Mouse (Mus musculus): ENCODE results near the gene Gm11084.

Gm11084 gene

DNA sequence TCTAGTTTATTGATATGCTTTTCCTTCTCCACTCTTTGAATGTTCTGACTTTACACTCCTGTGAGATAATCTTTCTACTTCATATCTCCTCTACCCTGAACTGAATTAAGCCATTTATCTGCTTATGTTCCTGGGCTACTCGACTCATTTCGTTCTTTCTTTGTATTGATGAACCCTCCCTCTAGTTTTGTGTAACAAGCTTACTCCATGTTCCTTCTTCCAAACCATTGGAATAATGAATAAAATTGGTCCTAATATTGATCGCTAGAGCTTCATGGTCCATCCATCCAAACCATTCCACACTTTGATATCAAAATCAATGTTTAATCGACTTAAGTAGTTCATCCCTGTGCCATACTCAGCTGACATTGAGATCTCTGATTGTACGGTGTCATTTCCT, at the start of gene Gm11084:
TSS of gene Gm11084 (minus strand) at position 101 of the 400 bp plus-strand sequence.
- in situ Hi-C loops (cut with MboI; ENCODE audit: unreplicated experiment in 2 of 2): no loop called here

DNA sequence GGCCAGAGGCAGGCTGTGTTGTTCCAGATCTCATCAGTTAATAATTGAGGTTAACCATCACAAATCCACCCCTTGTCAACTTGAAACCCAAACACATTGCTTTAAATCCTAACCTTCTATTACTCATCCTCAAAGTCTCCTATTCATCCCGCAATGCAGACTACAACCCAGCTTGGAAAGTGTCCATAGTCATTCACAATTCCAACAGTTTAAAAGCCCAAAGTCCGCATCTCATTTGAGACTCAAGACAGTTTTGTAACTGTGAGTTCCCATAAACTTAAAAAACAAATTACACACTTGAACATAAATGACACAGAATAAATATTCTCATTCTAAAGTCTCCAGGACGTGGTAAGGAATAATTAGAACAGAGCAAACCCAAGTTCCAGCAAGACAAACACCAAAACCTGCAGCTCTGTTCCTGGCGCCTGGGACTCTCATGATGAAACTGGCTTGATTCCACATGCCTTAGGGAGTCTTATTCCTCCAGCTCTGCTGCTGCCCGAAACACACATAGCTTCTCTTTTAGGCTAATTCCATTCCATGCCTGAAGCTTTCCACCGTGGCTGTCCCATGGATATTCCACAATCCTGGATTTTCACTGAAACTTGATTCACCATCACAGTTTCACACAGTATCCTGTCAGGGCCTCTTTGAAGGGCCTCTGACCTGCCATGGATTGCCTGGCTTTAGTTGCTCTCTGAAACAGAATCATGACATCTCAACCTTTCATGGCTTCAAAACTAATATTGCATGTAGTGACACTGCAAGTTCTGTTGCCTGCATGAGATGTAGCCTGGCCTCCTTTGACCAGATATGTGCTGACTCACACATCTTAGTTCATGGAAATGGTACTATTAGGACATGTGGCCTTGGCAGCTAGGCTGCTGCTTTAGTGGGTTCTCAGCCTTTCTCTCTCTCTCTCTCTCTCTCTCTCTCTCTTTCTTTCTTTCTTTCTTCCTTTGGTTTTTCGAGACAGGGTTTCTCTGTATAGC, 44.8 kb upstream of the Gm11084 start:
- in situ Hi-C loops (cut with MboI; ENCODE audit: unreplicated experiment in 2 of 2): no loop called here

DNA sequence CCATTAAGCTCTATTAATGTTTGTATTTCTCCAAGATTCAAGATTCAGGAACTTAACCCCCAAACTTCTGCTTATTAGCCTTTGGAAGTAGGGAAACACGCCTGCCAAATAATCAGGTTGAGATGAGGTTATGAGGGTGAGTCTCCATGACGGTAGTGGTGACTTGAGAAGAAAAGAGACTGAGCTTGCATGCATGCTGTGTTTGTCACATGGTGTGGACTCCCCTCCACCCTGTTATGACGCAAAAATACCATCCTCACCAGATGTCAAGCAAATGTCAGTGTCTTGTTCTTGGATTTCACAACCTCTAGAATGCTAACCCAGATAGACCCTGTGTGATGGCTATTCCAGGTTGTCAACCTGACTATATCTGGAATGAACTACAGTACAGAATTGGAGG, 43.3 kb upstream of the Gm11084 start:
- in situ Hi-C loops (cut with MboI; ENCODE audit: unreplicated experiment in 2 of 2): no loop called here

DNA sequence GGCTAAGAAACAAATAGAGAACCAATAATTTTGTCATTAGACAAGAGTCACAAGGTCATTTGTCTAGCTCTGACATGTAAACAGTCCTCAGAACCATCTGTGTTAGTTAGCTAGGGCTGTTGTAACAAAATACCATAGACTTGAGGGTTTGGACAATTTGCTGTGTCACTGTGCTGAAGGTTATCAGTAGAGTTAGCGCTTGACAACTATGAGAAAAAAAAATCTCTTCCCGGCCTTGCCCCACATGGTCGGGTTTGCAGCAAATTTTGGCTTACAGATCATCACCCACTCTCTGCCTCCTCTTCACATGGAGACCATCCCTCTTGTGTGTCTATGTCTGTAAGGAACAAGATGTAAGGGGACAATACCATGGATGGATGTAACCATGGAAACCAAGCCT, 41.5 kb upstream of the Gm11084 start:
- in situ Hi-C loops (cut with MboI; ENCODE audit: unreplicated experiment in 2 of 2): no loop called here

DNA sequence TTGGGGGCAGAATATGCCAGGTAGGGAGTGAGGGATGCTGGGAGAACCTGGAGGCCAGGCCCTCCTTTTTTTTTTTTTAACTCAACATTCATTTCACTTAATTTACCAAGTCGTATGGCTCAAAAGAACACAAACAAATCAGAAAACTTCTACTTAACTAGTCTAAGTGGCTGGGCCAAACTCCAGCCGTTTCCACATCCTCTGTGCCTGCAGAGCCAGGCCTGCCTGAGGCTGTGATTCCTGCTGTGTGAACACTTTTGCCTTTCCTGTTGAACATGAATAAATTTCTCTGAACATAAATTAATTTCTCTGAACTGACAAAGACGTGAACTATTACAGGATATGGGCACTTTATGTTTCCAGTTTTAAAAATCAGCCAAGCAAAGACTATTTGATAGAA, 40.6 kb upstream of the Gm11084 start:
- in situ Hi-C loops (cut with MboI; ENCODE audit: unreplicated experiment in 2 of 2): no loop called here

DNA sequence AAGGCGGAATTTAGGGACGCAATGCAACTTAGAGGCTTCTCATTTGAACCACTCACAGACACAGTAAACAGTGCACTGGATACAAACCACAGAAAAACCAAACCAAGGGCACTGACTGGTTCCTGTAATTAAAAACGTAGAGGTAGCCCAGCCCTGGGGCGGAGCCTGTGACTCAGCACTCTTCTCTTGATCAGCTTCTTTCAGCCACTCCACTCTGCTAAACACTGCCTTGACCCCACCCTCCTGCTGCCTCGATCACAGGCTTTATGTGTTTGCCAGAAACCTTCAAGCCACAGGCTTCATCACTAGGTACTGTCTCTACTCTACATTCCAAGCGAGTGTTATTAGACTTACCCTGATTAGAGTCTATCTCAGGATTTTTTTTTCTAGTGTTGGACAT, 37.3 kb upstream of the Gm11084 start:
- in situ Hi-C loops (cut with MboI; ENCODE audit: unreplicated experiment in 2 of 2): no loop called here

DNA sequence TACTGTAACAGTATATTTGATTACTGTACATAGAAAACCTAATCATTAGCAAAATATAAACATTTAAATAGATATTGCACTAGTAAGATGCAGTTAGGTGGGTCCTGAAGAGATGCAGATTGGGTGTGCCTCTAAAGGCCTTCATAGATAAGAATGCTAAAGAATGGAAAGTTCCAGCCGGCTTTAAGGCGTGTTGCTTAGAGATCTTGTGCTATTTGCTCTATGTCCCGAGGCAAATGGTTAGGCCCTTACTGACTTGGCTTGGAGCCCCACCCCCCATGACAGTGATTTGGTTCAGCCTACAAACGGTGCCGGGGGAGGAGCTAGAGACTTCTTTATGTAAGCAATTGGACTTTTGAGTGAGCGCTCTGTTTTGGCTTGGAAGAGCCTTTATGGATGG, 34.5 kb upstream of the Gm11084 start:
- in situ Hi-C loops (cut with MboI; ENCODE audit: unreplicated experiment in 2 of 2): no loop called here

DNA sequence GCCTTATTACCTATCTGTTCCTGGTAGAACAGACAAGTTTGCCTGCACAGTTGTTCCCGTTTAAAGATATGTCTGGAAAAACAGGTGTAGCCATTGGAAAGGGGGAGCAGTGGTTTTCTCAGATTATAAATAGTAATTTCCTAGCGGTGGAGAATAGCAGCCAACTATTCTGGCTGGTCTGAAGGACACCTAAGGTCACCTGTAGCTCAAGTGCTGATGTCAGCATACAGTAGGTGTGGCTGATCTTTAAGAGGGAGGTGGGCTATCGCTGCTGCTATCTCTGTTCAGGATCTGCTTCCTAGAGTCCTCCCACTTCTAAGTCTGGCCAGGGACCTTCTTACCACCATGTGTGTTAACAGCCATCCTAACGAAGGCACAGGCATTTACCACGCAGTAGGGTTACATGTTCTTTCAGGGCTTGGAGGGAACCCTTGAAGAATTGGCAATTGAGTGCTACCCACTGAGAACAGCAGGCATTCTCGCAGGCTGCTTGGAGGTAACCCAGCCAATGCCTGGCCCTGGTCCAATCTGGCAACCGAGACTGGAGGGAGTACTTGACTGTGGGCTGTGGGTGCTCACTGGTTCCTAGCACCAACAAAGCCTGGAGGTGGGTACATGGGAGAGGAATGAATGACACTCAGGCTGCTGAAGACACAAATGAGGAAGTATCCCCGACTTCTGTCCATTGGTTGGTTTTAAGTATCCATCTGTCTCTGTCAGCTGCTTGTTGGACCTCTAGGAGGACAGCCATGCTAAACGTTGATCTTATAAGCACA, 33.0 kb upstream of the Gm11084 start:
- in situ Hi-C loops (cut with MboI; ENCODE audit: unreplicated experiment in 2 of 2): no loop called here

DNA sequence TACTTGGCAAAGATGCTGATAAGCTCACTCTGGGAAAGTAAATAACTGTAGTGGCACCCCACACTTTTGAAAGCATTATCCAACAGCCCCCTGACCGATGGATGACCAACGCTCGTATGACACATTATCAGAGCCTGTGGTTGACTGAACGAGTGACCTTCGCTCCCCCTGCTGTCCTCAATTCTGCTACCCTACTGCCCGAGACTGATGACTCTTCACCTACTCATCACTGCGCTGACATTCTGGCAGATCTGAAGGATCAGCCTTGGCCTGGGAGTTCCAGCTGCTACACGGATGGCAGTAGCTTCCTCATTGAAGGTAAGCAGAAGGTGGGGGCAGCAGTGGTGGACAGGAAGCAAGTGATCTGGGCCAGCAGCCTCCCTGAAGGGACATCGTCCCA, 27.5 kb upstream of the Gm11084 start:
- in situ Hi-C loops (cut with MboI; ENCODE audit: unreplicated experiment in 2 of 2): loop anchor here in 1 of 2 experiments (5.0 kb wide), 1 partner anchor 33 kb away; no protein-coding TSS in a partner anchor

DNA sequence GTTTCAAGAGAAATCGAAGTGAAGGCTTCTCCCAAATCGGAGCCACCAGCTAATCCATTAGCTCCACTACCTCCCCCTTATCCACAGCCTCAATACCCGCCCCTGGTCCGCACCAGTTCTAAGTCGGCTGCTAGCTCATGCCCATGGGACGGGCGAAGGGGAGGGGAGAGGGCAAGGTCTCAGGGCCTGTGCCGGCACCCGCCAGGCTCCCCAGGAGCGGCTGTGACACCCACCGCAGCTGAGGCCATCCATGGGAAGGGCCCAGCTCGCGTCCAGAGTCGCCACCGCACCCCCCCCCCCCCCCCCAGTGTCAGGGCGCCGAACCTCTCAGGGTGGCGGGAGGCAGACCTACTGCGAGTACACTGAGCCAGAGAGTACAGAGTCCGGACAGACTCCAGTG, 26.1 kb upstream of the Gm11084 start:
- in situ Hi-C loops (cut with MboI; ENCODE audit: unreplicated experiment in 2 of 2): loop anchor here in 1 of 2 experiments (5.0 kb wide), 1 partner anchor 35 kb away; no protein-coding TSS in a partner anchor

DNA sequence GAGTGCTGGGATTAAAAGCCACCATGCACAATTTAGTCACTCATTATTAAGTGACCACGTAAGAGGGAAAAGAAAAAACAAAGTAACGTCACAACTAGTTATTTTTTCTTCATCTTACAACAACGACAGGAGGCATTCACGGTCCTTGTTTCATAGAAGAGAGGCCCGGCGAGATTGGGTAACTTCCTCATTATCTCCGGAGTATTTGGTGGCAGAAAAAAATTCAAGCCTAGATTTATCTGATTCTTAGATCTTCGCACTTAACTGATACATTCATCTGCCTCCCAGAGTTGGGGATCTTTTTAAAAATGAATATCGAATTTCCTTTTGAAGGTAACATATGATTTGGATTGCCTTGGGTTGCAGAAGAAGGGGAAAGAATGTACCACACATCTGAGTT, 21.0 kb upstream of the Gm11084 start:
- in situ Hi-C loops (cut with MboI; ENCODE audit: unreplicated experiment in 2 of 2): no loop called here

DNA sequence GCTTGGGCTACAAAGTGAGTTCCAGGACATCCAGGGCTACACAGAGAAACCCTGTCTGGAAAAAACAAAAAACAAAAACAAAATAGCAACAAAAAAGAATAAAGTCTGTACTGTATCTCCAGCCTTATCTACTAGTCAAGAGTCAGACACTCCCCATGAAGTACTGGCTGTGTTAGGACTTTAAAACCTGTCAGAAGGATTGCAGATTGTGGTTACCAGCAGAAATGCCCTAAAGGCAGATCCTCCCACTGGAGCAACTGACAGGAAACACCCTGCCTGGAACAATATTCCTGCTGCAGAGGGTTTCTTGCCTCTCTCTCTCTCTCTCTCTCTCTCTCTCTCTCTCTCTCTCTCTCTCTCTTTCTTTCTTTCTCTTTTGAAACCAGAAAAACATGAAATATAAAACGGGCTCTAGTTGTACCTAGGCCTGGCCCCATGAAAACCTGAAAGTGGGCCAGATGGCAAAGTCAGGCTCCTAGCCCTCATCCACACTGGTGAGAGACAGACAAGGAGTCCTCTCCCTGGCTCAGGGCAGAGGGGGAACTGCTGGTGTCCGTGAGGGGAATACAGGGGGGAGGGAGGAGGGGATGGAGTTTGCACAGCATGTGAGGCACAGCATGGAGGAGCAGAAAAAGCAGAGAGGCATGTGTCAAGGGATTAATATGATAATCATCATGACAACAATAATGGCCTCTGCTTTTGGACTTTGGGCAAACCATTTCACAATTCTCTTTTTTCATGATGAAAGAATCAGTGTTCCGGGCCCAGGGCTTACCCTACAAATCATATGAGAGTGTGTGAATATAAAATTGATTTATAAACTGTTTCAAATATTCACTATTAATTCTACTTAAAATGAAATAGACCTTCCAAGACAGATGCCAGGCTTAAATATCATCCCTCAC, 19.3 kb upstream of the Gm11084 start:
- in situ Hi-C loops (cut with MboI; ENCODE audit: unreplicated experiment in 2 of 2): no loop called here

DNA sequence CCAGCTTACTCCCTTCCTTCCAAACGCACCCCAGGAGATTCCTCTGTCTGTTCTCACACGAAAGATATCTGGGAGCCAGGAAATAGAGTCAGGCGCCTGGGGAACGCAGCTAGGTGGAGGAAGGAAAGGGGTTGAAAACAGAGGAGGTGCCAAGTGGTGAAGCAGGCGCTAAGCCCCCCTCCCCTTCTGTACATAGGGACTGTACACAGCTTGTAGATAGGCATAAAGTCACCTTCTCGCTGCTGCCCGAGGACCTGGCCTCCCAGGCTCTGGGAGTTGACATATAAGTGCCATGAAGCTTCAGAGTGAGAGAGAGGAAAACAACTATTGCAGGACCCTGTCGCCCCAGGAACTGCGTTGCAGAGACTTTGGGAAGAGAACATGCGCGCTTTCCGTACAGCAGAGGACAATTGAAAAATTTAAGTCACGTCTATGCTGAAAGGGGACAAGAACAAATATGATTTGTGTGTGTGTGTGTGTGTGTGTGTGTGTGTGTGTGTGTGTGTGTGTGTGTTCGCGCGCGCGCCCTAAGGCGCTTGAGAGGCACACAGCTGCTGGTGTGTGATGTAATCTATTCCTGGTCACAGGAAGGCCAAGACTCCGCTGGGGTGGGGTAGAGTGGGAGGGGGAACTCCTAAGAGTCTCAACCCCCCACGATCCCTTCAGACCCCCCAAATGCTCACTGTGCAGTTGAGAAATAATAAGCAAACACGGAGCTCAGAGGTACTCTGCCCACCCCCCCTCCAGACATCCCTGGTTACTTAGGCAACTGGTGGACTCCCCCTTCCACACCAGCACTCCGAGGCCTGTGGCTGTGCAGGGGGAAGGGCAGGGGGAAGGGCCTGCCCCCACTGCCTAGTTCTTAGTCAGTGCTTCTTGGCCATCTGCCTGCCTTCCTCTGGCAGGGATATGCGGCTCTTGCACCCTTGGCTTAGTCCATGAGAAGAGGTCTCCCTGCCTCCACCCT, 17.5 kb upstream of the Gm11084 start:
- in situ Hi-C loops (cut with MboI; ENCODE audit: unreplicated experiment in 2 of 2): no loop called here

DNA sequence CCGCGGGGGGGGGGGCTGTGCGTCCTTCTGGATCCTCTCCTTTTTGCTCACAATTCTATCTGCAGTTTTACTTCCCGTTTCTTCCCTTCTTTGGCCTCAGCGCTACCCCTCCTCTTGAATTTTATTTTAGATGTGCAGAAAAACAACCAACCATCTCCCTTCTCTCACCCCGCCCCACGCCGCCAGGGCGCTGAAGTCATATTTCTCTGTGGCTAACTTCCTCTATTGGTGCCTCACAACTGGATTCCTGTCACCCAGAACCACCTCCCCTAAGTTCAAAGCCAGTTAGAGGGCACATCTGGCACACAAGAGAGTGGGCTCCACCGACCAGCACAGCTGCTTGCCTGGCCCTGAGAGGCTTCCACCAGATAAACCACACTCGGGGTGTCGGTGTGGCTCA, 16.5 kb upstream of the Gm11084 start:
- in situ Hi-C loops (cut with MboI; ENCODE audit: unreplicated experiment in 2 of 2): no loop called here

DNA sequence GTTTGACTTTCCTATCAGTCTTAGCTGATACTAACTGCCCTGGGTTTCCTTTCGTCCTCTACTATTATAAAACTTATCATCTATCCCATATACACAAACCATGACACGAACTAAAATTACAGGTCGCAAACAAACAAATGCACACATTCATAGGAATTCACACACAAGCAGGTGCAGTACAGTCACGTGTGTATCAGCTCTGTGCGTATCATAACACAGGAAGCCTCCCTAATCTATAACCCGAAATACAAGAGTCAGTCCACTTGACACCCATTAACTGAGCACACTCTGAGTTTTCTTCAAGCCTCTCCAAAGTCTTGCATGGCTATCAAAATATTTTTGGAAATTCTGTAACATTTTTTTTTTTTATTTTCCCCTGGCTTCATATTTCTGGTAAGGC, 15.9 kb upstream of the Gm11084 start:
- in situ Hi-C loops (cut with MboI; ENCODE audit: unreplicated experiment in 2 of 2): no loop called here

DNA sequence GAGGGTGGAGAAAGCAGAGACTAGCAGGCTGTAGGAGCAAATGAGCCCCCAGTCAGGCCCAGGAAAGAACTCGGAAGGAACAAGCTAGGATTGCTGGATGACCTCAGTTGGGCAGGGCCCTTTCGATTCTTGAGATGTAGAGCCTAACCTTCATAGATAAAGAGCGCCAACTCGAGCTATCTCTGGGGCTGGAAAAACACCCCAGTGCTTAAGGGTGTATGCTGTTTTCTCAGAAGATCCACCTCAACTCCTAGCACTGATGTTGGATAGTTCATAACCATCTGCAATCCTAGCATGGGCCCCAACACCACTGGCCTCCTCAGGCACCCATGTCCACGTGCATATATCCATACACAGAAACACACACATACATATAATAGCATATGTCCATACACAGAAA, 15.5 kb upstream of the Gm11084 start:
- in situ Hi-C loops (cut with MboI; ENCODE audit: unreplicated experiment in 2 of 2): no loop called here

DNA sequence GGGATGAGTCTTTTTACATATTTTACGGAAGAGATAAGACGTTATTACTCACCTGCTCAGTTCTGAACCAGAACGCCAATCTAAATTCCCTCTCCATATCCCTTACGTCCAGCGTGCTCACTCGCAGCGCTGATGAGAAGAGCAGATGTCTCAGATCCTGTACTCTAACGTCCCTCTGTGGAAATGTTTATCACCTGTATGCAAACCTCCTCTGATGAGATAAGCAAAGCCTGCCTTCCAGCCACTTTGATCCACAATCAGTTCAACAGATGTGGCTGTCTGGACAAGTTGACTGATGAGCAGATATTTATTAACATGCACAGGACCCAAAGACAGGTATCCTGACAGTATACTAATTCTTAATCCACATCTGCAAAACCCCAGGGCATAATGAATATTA, 13.7 kb upstream of the Gm11084 start:
- in situ Hi-C loops (cut with MboI; ENCODE audit: unreplicated experiment in 2 of 2): no loop called here

DNA sequence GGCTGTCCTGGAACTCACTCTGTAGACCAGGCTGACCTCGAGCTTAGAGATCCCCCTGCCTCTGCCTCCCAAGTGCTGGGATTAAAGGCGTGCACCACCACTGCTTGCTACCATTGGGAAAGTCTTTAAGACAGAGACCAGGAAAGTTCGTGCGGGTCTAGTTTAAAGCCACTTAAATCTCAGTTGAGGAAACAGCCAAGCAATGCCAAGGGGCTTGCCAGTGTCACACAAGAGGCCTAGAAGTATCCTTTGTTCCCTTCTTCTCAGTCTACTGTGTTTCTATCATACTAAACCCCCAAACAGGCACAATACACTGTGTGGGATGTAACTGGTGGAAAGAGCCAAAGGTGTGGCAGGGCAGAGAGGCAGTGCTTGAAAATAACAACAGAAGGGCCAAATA, 11.1 kb upstream of the Gm11084 start:
- in situ Hi-C loops (cut with MboI; ENCODE audit: unreplicated experiment in 2 of 2): no loop called here

DNA sequence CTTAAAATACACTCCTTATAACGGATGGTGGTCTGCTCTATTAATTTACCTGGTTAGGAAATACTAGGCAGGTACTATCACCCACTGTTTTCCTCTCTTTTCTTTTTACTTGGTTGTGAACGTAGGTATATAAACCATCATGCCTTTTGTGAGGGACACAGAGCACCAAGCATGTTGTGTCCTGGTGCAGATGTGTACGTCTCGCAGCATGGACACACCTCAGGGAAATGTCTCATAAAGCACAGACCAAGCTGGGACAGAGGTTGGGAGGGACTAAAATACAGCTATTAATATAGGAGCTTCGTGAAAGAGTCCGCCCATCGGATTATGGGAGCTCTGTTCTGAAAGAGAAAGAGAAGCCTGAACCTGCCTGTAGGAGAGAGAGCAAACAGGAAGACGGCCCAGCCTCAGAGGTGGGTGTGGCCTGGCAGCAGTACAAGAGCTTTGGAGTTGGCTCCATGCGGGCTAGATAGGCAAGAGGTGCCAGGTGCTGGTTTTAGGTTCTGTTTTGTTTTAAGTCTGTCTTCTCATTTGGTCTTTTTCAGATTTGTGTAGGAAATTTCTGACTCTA, 10.4 kb upstream of the Gm11084 start:
- in situ Hi-C loops (cut with MboI; ENCODE audit: unreplicated experiment in 2 of 2): no loop called here

Measured in v-Abl transformed pro-B cells (cell line).